Mouse (Mus musculus): ENCODE measurements around the gene Dhx37.
"Not testable (repeated sequence)": the region's sequence is repeated elsewhere in the genome, so short reads cannot be mapped to it uniquely, and the experiment has no call there.

The Dhx37 gene

GRCm38 (mm10) chr5:125456100-125456499 lies 22.2 kb upstream of the Dhx37 start:
- in situ Hi-C loops (cut with MboI; ENCODE audit: low pct_unique_long_range_greater_than_20kb in 1 of 2, low sequenced_read_pairs in 2 of 2, unreplicated experiment in 1 of 2) = no loop called here

DNA sequence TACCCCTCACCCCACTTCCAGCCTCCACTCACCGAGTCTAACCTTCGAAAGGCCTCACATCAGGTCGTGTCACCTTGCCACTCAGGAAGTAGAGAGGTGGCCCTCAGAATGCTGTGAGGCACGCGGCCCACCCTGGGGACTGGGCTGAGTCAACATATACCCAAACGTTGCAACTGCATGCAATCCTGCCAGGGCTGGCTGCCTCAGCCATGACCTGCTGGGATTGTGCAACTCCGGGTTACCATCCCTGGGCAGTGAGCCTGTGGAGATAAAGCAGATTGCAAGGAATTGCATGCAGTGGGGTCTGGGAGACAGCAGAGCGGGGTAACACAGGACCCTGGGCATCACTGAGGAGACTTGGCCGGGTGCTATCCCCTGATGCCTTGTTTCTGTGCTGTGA lies 18.7 kb upstream of the Dhx37 start:
- in situ Hi-C loops (cut with MboI; ENCODE audit: low pct_unique_long_range_greater_than_20kb in 1 of 2, low sequenced_read_pairs in 2 of 2, unreplicated experiment in 1 of 2) = no loop called here

GRCm38 (mm10) chr5:125449306-125449705 lies 15.4 kb upstream of the Dhx37 start:
- in situ Hi-C loops (cut with MboI; ENCODE audit: low pct_unique_long_range_greater_than_20kb in 1 of 2, low sequenced_read_pairs in 2 of 2, unreplicated experiment in 1 of 2) = no loop called here

DNA sequence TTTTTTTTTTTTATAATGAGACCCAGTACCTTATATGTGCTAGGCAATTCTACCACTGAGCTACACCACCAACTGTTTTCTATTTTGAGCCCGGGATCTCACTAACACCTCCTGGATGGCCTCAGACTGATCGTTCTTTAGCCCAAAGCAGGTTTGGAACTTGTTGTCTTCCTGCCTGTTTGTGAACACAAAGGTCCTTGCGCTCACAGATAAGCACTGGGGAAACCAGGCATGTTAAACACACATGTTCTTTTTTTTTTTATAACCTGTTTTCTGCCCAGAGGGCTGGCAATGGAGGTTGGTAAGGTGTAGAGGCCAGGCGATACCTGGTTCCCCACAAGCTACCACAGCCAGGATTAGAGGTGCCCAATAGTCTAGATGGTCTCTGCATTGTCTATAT lies 14.7 kb upstream of the Dhx37 start:
- in situ Hi-C loops (cut with MboI; ENCODE audit: low pct_unique_long_range_greater_than_20kb in 1 of 2, low sequenced_read_pairs in 2 of 2, unreplicated experiment in 1 of 2) = no loop called here

DNA sequence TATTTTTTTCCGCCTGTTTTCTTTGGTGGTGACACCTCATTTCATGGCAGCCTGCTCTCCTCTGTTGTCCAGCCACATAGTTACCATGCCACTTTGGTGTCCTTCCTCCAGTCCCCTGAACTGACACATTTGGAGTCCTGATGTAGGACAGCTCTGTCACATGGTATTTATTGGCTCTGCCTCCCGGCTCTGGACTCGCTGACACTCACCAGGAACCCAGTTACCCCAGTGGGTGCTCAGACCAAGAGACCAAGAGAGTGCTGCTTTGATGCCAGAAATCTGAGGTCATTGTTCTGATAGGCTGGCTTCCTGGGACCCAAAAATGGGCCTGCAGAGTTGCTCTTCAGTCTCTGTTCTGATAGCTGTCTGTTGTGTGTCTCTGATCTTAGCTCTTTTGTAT lies 14.1 kb upstream of the Dhx37 start:
- in situ Hi-C loops (cut with MboI; ENCODE audit: low pct_unique_long_range_greater_than_20kb in 1 of 2, low sequenced_read_pairs in 2 of 2, unreplicated experiment in 1 of 2) = no loop called here

GRCm38 (mm10) chr5:125446344-125446743 lies 12.4 kb upstream of the Dhx37 start:
- in situ Hi-C loops (cut with MboI; ENCODE audit: low pct_unique_long_range_greater_than_20kb in 1 of 2, low sequenced_read_pairs in 2 of 2, unreplicated experiment in 1 of 2) = no loop called here

GRCm38 (mm10) chr5:125444554-125444953 lies 10.6 kb upstream of the Dhx37 start:
- in situ Hi-C loops (cut with MboI; ENCODE audit: low pct_unique_long_range_greater_than_20kb in 1 of 2, low sequenced_read_pairs in 2 of 2, unreplicated experiment in 1 of 2) = no loop called here

DNA sequence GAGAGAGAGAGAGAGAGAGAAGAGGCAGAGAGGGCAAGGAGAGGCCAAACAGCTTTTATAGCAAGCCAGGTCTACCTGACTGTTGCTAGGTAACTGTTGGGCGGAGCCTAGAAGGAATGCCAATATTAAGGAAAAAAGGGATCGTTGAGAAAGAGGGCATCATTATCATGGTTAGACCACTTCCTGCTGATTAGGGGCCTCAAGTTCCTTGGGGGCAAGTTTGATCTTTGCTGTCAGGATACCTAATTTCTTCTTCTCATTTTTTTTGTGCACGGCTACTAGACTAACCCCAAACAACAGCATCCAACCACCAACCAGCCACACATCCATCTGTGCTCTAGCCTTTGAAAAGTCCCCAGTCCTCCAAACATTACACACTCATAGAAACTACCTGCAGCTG lies 10.0 kb upstream of the Dhx37 start:
- in situ Hi-C loops (cut with MboI; ENCODE audit: low pct_unique_long_range_greater_than_20kb in 1 of 2, low sequenced_read_pairs in 2 of 2, unreplicated experiment in 1 of 2) = no loop called here

GRCm38 (mm10) chr5:125443335-125443734 lies 9.4 kb upstream of the Dhx37 start:
- in situ Hi-C loops (cut with MboI; ENCODE audit: low pct_unique_long_range_greater_than_20kb in 1 of 2, low sequenced_read_pairs in 2 of 2, unreplicated experiment in 1 of 2) = no loop called here

- in situ Hi-C loops (cut with MboI; ENCODE audit: low pct_unique_long_range_greater_than_20kb in 1 of 2, low sequenced_read_pairs in 2 of 2, unreplicated experiment in 1 of 2) = no loop called here
Observed at GRCm38 (mm10) chr5:125442136-125442995, 8.4 kb upstream of the Dhx37 start.

- in situ Hi-C loops (cut with MboI; ENCODE audit: low pct_unique_long_range_greater_than_20kb in 1 of 2, low sequenced_read_pairs in 2 of 2, unreplicated experiment in 1 of 2) = no loop called here
Observed at GRCm38 (mm10) chr5:125441234-125442114, 7.6 kb upstream of the Dhx37 start, which contains the start of gene Bri3bp. TSS of gene Bri3bp (plus strand) at chr5:125441568.

DNA sequence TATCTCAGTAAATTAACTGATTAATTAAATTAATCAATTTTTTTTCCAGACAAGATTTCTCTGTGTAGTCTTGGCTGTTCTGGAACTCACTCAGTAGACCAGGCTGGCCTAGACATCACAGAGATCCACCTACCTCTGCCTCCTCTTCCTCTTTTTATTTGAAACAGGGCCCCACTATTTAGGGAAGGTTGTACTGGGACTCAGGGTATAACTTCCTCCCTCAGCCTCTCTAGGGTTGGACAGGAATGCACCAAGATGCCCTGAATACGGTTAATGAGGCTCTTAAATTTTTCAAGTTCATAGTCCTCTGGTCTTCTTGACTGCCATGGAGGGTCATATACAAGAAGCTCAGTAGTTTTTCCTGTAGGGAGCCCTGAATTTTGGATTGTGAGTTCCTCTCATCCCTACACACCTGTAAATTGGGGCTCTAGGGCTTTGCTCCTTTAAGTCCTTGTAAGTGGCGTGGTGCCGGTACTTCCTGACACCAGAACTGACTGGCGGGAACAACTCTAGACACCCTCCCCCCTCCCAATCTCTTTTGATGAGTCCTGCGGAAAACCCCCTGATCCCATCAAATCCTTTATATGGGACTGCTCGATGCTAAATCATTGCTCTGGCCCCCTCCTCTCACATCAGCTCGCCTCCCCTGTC lies 6.8 kb upstream of the Dhx37 start:
- in situ Hi-C loops (cut with MboI; ENCODE audit: low pct_unique_long_range_greater_than_20kb in 1 of 2, low sequenced_read_pairs in 2 of 2, unreplicated experiment in 1 of 2) = no loop called here

- in situ Hi-C loops (cut with MboI; ENCODE audit: low pct_unique_long_range_greater_than_20kb in 1 of 2, low sequenced_read_pairs in 2 of 2, unreplicated experiment in 1 of 2) = not testable (repeated sequence)
Observed at GRCm38 (mm10) chr5:125434347-125434746, 426 bp upstream of the Dhx37 start.

- in situ Hi-C loops (cut with MboI; ENCODE audit: low pct_unique_long_range_greater_than_20kb in 1 of 2, low sequenced_read_pairs in 2 of 2, unreplicated experiment in 1 of 2) = not testable (repeated sequence)
Observed at GRCm38 (mm10) chr5:125432324-125432723, 1.6 kb downstream of the Dhx37 start.

GRCm38 (mm10) chr5:125426343-125426742 lies 7.6 kb downstream of the Dhx37 start:
- in situ Hi-C loops (cut with MboI; ENCODE audit: low pct_unique_long_range_greater_than_20kb in 1 of 2, low sequenced_read_pairs in 2 of 2, unreplicated experiment in 1 of 2) = no loop called here

- in situ Hi-C loops (cut with MboI; ENCODE audit: low pct_unique_long_range_greater_than_20kb in 1 of 2, low sequenced_read_pairs in 2 of 2, unreplicated experiment in 1 of 2) = no loop called here
Observed at GRCm38 (mm10) chr5:125425698-125426276, 8.1 kb downstream of the Dhx37 start.

DNA sequence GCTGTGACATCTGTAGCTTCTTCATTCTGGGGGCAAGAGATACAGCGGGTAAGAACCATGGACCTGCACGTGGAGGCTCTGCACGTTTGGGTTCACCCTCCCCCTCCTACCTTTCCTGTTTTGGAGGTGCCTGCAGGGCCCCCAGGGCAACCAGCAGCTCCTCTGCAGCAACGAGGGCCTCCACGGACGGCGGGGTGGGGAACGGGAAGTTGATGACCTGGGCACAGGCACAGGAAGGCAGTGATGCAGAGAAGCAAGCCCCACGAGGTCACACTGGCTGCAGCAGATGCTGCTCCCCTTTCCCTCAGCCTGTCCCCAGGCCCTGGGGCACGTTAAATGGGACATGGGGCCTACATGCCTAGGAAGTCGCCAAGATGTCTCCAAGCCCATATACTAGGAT lies 14.8 kb downstream of the Dhx37 start:
- in situ Hi-C loops (cut with MboI; ENCODE audit: low pct_unique_long_range_greater_than_20kb in 1 of 2, low sequenced_read_pairs in 2 of 2, unreplicated experiment in 1 of 2) = no loop called here

- in situ Hi-C loops (cut with MboI; ENCODE audit: low pct_unique_long_range_greater_than_20kb in 1 of 2, low sequenced_read_pairs in 2 of 2, unreplicated experiment in 1 of 2) = no loop called here
Observed at GRCm38 (mm10) chr5:125418636-125419035, 15.3 kb downstream of the Dhx37 start.

DNA sequence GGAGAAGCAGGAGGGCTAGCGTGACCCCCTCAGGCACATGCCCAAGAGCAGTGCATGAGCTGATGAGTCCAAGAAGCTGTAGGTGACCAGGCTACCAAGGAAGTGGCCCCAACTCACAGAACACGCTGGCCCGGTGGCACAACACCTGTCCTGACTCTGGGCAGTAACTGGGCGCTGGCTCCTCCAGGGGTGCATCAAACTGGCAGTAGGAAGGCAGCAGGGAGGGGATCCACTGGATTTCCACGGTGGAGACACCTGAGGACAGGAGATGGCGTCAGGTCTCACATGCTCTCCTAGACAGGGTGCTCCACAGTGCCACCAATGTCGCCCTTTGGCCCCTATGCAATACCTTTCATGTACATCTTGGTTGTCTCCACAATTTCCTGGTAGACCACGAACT lies 17.7 kb downstream of the Dhx37 start:
- in situ Hi-C loops (cut with MboI; ENCODE audit: low pct_unique_long_range_greater_than_20kb in 1 of 2, low sequenced_read_pairs in 2 of 2, unreplicated experiment in 1 of 2) = no loop called here
